Mouse (Mus musculus): ENCODE data around the gene Gzma. TPM values are rescaled to one million over a fixed set of nuclear protein-coding genes. Genes with fewer than 3 reads are reported as not detected.

Gzma gene
- polyA plus RNA-seq, 1 experiment from 2014 or later, result not detected

- H3K9ac ChIP-seq, result no peak overlapping the region
- no peaks in the 10 kb centered on the region for H3K36me3 ChIP-seq
- no peaks in the 10 kb centered on the region for H3K9me3 ChIP-seq (replicated peaks)
- H3K4me3 ChIP-seq (replicated peaks), result no peak overlapping the region
- H3K4me2 ChIP-seq (replicated peaks), result no peak overlapping the region
- no peaks in the 10 kb centered on the region for H3K4me1 ChIP-seq
- ATAC-seq (ENCODE audit: insufficient number of reproducible peaks, low FRiP score, low TSS enrichment, low read depth), result no peak
- WGBS, result 77% methylated on average over 13 of the region's 13 CpGs
- no peaks in the 10 kb centered on the region for H3K27me3 ChIP-seq
- no peak overlapping the region for H3K27ac ChIP-seq (replicated peaks)
Measured at GRCm38 (mm10) chr13:113087226-113088017, 13.4 kb downstream of the Gzma start.

- Histone ChIP-seq H3K27ac (replicated peaks) (no peak overlapping the region), H3K36me3 (no peaks in the 10 kb centered on the region), H3K9me3 (replicated peaks) (no peaks in the 10 kb centered on the region), H3K27me3 (no peaks in the 10 kb centered on the region), H3K9ac (no peak overlapping the region), H3K4me2 (replicated peaks) (no peak overlapping the region), H3K4me3 (replicated peaks) (no peak overlapping the region), H3K4me1 (no peaks in the 10 kb centered on the region)
- no peak for ATAC-seq (ENCODE audit: insufficient number of reproducible peaks, low FRiP score, low TSS enrichment, low read depth)
- WGBS, result 78% methylated on average over 5 of the region's 5 CpGs
Measured at GRCm38 (mm10) chr13:113084732-113085131, 16.0 kb downstream of the Gzma start.

GRCm38 (mm10) chr13:113082101-113082500, 18.7 kb downstream of the Gzma start:
- Histone ChIP-seq H3K4me3 (replicated peaks) (no peak overlapping the region), H3K27ac (replicated peaks) (no peak overlapping the region), H3K9me3 (replicated peaks) (no peaks in the 10 kb centered on the region), H3K9ac (no peak overlapping the region), H3K4me1 (no peaks in the 10 kb centered on the region), H3K36me3 (no peaks in the 10 kb centered on the region), H3K27me3 (no peaks in the 10 kb centered on the region), H3K4me2 (replicated peaks) (no peak overlapping the region)
- ATAC-seq (ENCODE audit: insufficient number of reproducible peaks, low FRiP score, low TSS enrichment, low read depth), result no peak
- 53% methylated on average over 1 of the region's 1 CpGs for WGBS

- Histone ChIP-seq H3K9ac (no peak overlapping the region), H3K9me3 (replicated peaks) (no peaks in the 10 kb centered on the region), H3K4me1 (no peaks in the 10 kb centered on the region), H3K36me3 (no peaks in the 10 kb centered on the region), H3K4me2 (replicated peaks) (no peak overlapping the region), H3K27ac (replicated peaks) (no peak overlapping the region), H3K27me3 (no peaks in the 10 kb centered on the region), H3K4me3 (replicated peaks) (no peak overlapping the region)
- WGBS, result 79% methylated on average over 9 of the region's 9 CpGs
- ATAC-seq (ENCODE audit: insufficient number of reproducible peaks, low FRiP score, low TSS enrichment, low read depth), result no peak
Measured at GRCm38 (mm10) chr13:113079021-113079420, 21.8 kb downstream of the Gzma start.

- no peak overlapping the region for H3K4me3 ChIP-seq (replicated peaks)
- no peaks in the 10 kb centered on the region for H3K4me1 ChIP-seq
- H3K27ac ChIP-seq (replicated peaks), result no peak overlapping the region
- H3K9me3 ChIP-seq (replicated peaks), result no peaks in the 10 kb centered on the region
- no peaks in the 10 kb centered on the region for H3K36me3 ChIP-seq
- no peak for ATAC-seq (ENCODE audit: insufficient number of reproducible peaks, low FRiP score, low TSS enrichment, low read depth)
- H3K4me2 ChIP-seq (replicated peaks), result no peak overlapping the region
- 80% methylated on average over 9 of the region's 9 CpGs for WGBS
- no peak overlapping the region for H3K9ac ChIP-seq
- no peaks in the 10 kb centered on the region for H3K27me3 ChIP-seq
Measured at GRCm38 (mm10) chr13:113064542-113064941, 36.2 kb downstream of the Gzma start.

GRCm38 (mm10) chr13:113061746-113062145, 39.0 kb downstream of the Gzma start:
- Histone ChIP-seq H3K27ac (replicated peaks) (no peak overlapping the region), H3K9me3 (replicated peaks) (no peaks in the 10 kb centered on the region), H3K4me3 (replicated peaks) (no peak overlapping the region), H3K36me3 (no peaks in the 10 kb centered on the region), H3K9ac (no peak overlapping the region), H3K4me1 (no peaks in the 10 kb centered on the region), H3K27me3 (no peaks in the 10 kb centered on the region), H3K4me2 (replicated peaks) (no peak overlapping the region)
- WGBS, result 88% methylated on average over 6 of the region's 6 CpGs
- ATAC-seq (ENCODE audit: insufficient number of reproducible peaks, low FRiP score, low TSS enrichment, low read depth), result no peak

- no peak for ATAC-seq (ENCODE audit: insufficient number of reproducible peaks, low FRiP score, low TSS enrichment, low read depth)
- no peak overlapping the region for H3K4me3 ChIP-seq (replicated peaks)
- 0 out of 2 replicates have a peak, but pooled peaks cover 2% of the 10 kb centered on the region for H3K27me3 ChIP-seq
- H3K36me3 ChIP-seq, result no peaks in the 10 kb centered on the region
- H3K4me1 ChIP-seq, result no peaks in the 10 kb centered on the region
- H3K9me3 ChIP-seq (replicated peaks), result no peaks in the 10 kb centered on the region
- H3K4me2 ChIP-seq (replicated peaks), result no peak overlapping the region
- no peak overlapping the region for H3K27ac ChIP-seq (replicated peaks)
- no peak overlapping the region for H3K9ac ChIP-seq
- 45% methylated on average over 8 of the region's 8 CpGs for WGBS
Measured at GRCm38 (mm10) chr13:113055826-113056225, 45.0 kb downstream of the Gzma start.

GRCm38 (mm10) chr13:113054230-113054629, 46.6 kb downstream of the Gzma start:
- H3K4me3 ChIP-seq (replicated peaks), result no peak overlapping the region
- H3K27ac ChIP-seq (replicated peaks), result no peak overlapping the region
- 87% methylated on average over 8 of the region's 8 CpGs for WGBS
- 0 out of 2 replicates have a peak, but pooled peaks cover 2% of the 10 kb centered on the region for H3K27me3 ChIP-seq
- H3K9me3 ChIP-seq (replicated peaks), result no peaks in the 10 kb centered on the region
- no peak for ATAC-seq (ENCODE audit: insufficient number of reproducible peaks, low FRiP score, low TSS enrichment, low read depth)
- no peak overlapping the region for H3K9ac ChIP-seq
- no peaks in the 10 kb centered on the region for H3K36me3 ChIP-seq
- H3K4me2 ChIP-seq (replicated peaks), result no peak overlapping the region
- no peaks in the 10 kb centered on the region for H3K4me1 ChIP-seq

- H3K36me3 ChIP-seq, result peaks cover 8% of the 10 kb centered on the region
- H3K27ac ChIP-seq (replicated peaks), result no peak overlapping the region
- no peak overlapping the region for H3K4me3 ChIP-seq (replicated peaks)
- peaks cover 10% of the 10 kb centered on the region; the same call in 1 of the 2 replicates for H3K4me1 ChIP-seq
- H3K4me2 ChIP-seq (replicated peaks), result no peak overlapping the region
- no peaks in the 10 kb centered on the region for H3K9me3 ChIP-seq (replicated peaks)
- H3K9ac ChIP-seq, result no peak overlapping the region
- WGBS, result 73% methylated on average over 3 of the region's 3 CpGs
- no peak for ATAC-seq (ENCODE audit: insufficient number of reproducible peaks, low FRiP score, low TSS enrichment, low read depth)
- H3K27me3 ChIP-seq, result no peaks in the 10 kb centered on the region
Measured at GRCm38 (mm10) chr13:113047647-113048046, 53.1 kb downstream of the Gzma start.

- no peaks in the 10 kb centered on the region for H3K27me3 ChIP-seq
- no peak for ATAC-seq (ENCODE audit: insufficient number of reproducible peaks, low FRiP score, low TSS enrichment, low read depth)
- H3K9ac ChIP-seq, result no peak overlapping the region
- H3K27ac ChIP-seq (replicated peaks), result no peak overlapping the region
- H3K36me3 ChIP-seq, result peaks cover 12% of the 10 kb centered on the region
- H3K4me3 ChIP-seq (replicated peaks), result 0 out of 2 replicates have a peak overlapping the region, but pooled peaks have one; percentile 63
- no peaks in the 10 kb centered on the region for H3K9me3 ChIP-seq (replicated peaks)
- H3K4me1 ChIP-seq, result peaks cover 10% of the 10 kb centered on the region; the same call in 1 of the 2 replicates
- peak overlapping the region; percentile 56 for H3K4me2 ChIP-seq (replicated peaks)
Measured at GRCm38 (mm10) chr13:113047018-113047417, 53.8 kb downstream of the Gzma start.

GRCm38 (mm10) chr13:113046211-113046883, 54.4 kb downstream of the Gzma start, which contains the start of gene Gpx8:
Gpx8 (minus strand) TSS chr13:113046410.
- peaks cover 10% of the 10 kb centered on the region; the same call in 1 of the 2 replicates for H3K4me1 ChIP-seq
- peak within 1 kb of the TSS; percentile 55 for H3K9ac ChIP-seq
- H3K36me3 ChIP-seq, result peaks cover 16% of the 10 kb centered on the region
- no peaks in the 10 kb centered on the region for H3K27me3 ChIP-seq
- WGBS, result 3% methylated on average over 21 of the region's 21 CpGs
- peak within 1 kb of the TSS; percentile 56 for H3K4me2 ChIP-seq (replicated peaks)
- peak within 1 kb of the TSS; percentile 93 for H3K27ac ChIP-seq (replicated peaks)
- H3K4me3 ChIP-seq (replicated peaks), result peak within 1 kb of the TSS; percentile 63
- peak; percentile 86 for ATAC-seq (ENCODE audit: insufficient number of reproducible peaks, low FRiP score, low TSS enrichment, low read depth)
- no peaks in the 10 kb centered on the region for H3K9me3 ChIP-seq (replicated peaks)

Measured in embryonic facial prominence, embryonic 15.5 days (tissue).